Mouse (Mus musculus) T-helper 1 cell (primary cell): ENCODE results near the gene Map2k5.

Experiments used
- in situ Hi-C: fragments of 300-600 bp; cut with MboI, MseI; formaldehyde crosslinking; loops from one replicate; pipeline ENCODE4 v1.15.1; 2025; ENCODE audit warnings: high pct_unique_total_duplicates

Map2k5 gene

GRCm38 (mm10) chr9:63263188-63263587, 114.5 kb downstream of the Map2k5 start:
- in situ Hi-C loops, result no loop called here

DNA sequence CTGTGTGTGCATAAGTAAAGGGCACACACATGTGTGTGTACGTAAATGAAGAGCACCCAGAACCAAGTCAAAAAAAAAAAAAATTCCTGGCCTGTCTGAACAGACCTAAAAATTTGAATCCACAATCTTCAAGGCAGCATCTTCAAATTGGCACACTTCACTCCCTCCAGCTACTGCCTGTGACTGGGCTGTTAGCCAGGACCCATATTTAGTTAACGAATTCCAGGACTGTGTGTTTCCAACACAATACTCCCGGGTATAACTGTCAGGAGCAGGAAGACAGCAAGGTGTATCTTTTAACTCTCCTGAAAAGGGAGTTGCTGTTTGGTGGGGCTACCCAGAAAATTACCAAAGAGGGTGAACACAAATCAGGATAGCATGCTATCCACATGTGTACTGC, 118.9 kb downstream of the Map2k5 start:
- in situ Hi-C loops, result loop anchor here (5.0 kb wide), 1 partner anchor 36 kb away; no protein-coding TSS in a partner anchor

DNA sequence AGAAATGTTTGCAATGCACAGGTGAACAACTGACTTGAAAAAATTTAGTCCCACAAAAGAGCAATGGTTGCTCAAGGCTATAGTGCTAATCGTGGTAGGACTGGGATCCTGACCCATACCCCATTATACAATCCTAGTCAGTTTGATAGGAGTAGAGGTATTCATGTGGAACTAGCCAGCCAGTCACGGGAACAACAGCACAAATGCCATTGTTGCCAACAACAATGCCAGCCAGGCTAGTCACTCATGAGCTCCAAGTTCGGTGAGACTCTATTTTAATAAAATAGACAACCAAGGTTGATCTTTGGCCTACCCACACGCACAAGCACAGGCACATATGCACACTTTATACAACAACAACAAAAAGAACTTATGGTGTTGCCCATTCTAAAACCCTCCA, 120.0 kb downstream of the Map2k5 start:
- in situ Hi-C loops, result loop anchor here (5.0 kb wide), 1 partner anchor 35 kb away; no protein-coding TSS in a partner anchor

- in situ Hi-C loops, result loop anchor here (5.0 kb wide), 1 partner anchor 81 kb away; no protein-coding TSS in a partner anchor
Measured at GRCm38 (mm10) chr9:63250841-63251626, 126.7 kb downstream of the Map2k5 start.

- in situ Hi-C loops, result no loop called here
Measured at GRCm38 (mm10) chr9:63248095-63248787, 129.5 kb downstream of the Map2k5 start.

- in situ Hi-C loops, result no loop called here
Measured at GRCm38 (mm10) chr9:63246568-63247169, 131.0 kb downstream of the Map2k5 start.

GRCm38 (mm10) chr9:63241961-63242360, 135.7 kb downstream of the Map2k5 start:
- in situ Hi-C loops, result no loop called here

DNA sequence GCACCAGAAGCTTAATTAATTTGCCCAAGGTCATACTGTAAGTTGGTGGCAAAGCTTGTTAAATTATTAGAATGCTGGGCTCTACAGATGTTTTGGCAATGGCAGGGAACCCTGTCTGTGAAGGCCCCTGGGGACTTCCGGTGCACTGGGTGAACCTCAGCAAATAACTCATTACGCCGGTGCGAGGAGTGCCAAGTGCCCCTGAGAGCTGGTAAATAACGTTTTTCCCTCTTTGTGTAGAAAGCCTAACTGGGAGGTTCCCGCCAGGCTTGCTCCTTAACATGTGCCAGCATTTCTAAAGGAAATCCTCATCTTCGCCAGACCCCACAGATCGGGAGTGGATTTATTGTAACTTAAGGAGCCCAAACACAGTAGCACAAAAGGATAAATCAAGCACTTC, 136.5 kb downstream of the Map2k5 start:
- in situ Hi-C loops, result no loop called here

DNA sequence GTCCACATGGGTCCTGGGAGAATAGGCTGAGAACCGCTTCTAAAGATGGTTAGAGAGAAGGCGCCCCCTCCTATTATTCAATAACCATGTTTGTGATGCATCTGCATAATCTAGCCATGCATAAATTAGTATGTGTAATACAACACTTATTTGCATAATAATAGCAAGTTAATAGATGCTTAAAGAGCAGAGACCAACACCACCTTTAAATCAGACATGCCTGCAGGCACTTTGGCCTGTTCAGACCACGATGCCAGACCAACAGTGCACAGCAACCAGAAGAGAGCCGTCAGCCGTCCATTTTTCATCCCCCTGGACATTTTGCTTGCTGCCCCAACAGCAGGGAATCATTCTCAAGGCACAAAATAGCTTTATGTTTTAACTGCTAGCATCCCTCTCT, 143.3 kb downstream of the Map2k5 start:
- in situ Hi-C loops, result no loop called here

GRCm38 (mm10) chr9:63230289-63230688, 147.4 kb downstream of the Map2k5 start:
- in situ Hi-C loops, result no loop called here

GRCm38 (mm10) chr9:63229124-63229523, 148.6 kb downstream of the Map2k5 start:
- in situ Hi-C loops, result no loop called here

DNA sequence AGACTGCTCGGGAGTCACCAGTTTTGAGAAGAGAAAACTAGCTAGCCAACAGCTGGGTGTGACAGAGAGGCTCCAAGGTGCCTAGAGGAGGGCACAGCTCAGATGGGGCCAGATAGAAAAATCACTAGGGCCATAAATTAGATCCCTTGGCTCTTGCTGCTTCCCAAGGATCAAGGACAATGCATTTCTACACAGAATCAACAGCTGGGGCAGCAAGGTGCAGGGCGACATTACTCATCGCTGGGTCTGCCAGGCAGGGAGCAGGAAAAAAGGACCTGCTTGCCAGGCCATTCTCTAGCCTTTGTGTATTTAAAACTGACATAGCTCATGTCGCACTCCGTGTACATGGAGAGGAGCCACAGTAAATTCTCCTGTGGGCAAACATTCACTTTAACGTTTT, 155.5 kb downstream of the Map2k5 start:
- in situ Hi-C loops, result loop anchor here (5.0 kb wide), 1 partner anchor 35 kb away; no protein-coding TSS in a partner anchor

GRCm38 (mm10) chr9:63219851-63220250, 157.9 kb downstream of the Map2k5 start:
- in situ Hi-C loops, result loop anchor here (5.0 kb wide), 1 partner anchor 37 kb away; no protein-coding TSS in a partner anchor

DNA sequence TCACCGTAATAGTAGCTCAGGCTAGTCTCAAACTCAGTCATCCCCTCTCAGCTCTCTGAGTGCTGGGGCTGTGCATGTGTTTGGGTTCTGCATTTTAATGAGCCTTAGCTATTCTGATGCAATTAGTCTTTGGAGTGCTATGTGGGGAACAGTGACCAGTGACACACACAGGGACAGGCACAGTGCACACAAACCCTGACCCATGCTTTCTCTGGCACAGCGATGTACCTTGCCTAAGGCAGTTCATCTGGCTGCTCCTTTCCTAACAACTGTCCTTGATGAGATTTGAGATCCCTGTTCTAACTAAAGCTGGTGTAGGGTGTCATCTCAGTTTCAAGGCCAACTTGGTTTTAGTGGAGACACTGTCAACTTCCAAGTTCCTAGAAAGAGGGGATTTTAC, 162.7 kb downstream of the Map2k5 start:
- in situ Hi-C loops, result no loop called here

DNA sequence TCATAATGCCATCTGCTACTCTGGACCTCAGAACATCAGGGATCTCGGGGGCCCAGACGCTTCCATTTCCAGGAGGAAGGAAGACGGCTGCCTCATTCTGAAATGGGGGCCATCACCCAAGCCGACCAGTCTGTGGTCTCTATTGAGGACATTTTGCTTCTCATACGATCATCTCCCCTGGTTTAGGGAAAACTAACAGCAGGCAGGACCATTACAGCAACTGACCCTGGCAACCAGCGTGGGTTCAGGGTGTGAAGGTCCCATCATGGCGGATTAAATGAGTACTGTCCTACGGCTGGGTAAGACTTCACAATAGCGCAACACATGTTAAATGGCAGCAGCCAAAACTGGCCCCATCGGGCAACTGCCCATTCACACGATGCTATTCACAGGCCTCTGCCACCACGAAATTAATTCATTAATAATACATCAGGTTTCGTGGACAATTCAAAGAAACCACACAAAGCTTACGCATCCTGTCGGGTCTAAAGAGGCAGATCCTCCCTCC, 170.9 kb downstream of the Map2k5 start:
- in situ Hi-C loops, result no loop called here

- in situ Hi-C loops, result no loop called here
Measured at GRCm38 (mm10) chr9:63203461-63203860, 174.2 kb downstream of the Map2k5 start.

GRCm38 (mm10) chr9:63201376-63202323, 176.1 kb downstream of the Map2k5 start:
- in situ Hi-C loops, result no loop called here

DNA sequence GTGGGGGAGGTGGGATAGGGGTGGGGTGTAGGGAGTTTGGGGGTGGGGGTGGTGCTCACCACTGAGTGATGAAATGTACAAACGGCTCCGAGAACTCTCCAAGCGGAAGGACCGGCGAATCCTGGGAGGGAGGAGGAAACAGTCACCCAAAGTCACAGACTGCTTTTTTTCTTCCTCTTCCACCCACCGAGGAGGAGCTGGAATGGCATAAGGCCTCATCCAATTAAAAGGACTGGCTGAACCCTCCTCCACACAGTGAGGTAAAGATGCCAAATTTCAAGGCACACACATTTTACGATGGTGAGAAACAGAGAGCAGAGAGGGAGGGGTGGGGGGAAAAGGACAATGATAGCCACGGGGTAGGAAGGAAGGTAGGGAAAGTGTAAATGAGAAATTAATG, 180.4 kb downstream of the Map2k5 start:
- in situ Hi-C loops, result no loop called here

DNA sequence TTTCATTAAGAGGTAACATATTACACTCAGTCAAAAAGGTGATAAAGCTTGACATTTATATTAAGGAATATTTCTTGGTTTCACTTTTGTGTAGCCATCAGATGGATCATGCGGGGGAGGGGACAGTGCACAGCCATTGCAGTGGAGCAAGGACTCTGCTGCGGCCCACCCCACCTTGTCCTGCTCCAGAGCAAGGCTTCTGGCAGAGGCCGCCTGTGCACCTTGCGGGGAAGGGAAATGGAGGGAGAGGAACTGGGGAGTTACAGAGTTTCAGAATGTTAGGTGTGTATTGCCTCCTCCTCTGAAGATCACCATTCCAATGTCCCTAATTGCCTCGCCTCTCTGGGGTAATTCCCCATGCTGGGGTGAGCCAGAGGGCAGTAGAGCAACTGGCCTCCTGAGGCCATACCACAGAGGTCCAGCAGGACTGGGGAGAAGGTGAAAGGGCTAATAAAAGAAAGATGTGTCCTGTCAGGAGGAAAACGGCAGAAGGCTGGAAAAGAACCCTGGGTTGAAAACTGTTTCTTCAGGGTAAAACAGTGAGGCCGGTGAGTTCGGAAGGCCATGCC, 181.5 kb downstream of the Map2k5 start:
- in situ Hi-C loops, result no loop called here

GRCm38 (mm10) chr9:63195523-63195922, 182.2 kb downstream of the Map2k5 start:
- in situ Hi-C loops, result no loop called here

- in situ Hi-C loops, result no loop called here
Measured at GRCm38 (mm10) chr9:63194791-63195190, 182.9 kb downstream of the Map2k5 start.
